Mouse (Mus musculus) ES-E14 (cell line): ENCODE data around the gene Lrmda.

Source experiments
- MAFK ChIP-seq: IDR thresholded peaks from 2 replicates; pipeline ENCODE4 v1.6.1; 2014; ENCODE audit warnings: mild to moderate bottlenecking, low read depth, low read length, inconsistent platforms; ENCODE audit not compliant: insufficient read depth
- ZC3H11A ChIP-seq: IDR thresholded peaks from 2 replicates; pipeline ENCODE4 v1.6.1; 2012; ENCODE audit warnings: low read depth, mild to moderate bottlenecking, inconsistent platforms, low read length, borderline replicate concordance

DNA sequence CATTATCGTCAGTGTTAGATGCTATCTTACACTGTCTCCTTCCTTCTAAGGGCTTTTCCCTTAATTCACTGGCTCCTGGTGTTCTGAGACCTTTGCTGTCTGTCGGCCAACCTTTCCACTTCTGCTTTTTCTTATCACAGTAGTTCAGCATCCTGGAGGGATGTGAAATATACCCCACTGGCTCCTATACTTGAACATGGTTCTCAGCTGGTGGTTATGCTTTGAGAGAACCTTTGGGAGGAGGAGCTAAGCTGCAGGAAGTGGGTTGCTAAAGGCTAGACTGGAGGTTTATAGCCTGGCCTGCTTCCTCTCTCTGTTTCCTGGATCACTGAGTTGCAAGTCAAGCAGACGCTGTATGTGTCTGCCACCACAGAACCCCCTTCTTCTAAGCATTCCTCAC lies 163.7 kb downstream of the Lrmda start:
- no peak for TF ChIP-seq ZC3H11A
- no peak for TF ChIP-seq MAFK
